13 mouse cellular contexts compared by ENCODE assay signal in the genomic region with DNA sequence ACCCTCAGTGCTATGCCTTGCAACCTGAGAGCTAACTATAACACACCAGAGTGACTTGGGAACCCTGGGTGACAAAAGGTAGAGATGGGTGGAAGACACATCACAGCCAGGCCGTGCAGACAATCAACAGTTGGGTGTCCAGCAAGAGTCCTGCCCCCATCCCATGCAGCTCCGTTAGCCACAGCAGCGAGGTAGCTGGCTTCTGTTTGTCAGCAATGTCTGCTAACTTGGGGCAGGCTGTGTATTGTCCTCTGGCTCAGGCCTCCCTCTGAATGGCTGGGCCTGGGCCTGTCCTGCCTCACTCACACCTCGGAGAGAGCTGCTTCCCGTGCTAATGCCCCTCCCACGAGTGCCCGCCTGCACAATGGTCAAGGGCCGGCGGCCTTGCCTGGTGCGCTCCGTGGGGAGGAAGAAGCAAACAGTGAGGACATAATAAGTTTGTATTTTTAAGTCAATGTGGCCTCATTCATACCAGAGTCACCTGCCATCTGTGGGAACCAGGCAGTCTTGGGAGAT. TPM values are rescaled to one million over a fixed set of nuclear protein-coding genes. Genes with fewer than 3 reads are reported as not detected.
A peak's percentile ranks its signal among the peaks of the same experiment; 100 is the strongest.
DNase-seq lines count a peak whose midpoint lies in the region; ATAC-seq lines count a peak whose summit lies in the region.
"Had no signal": no experiment of that assay in that cellular context is flagged by ENCODE, and none has a peak within 500 bp of the region (broad histone marks: within the 10 kb centered on the region; RNA-seq: fewer than 3 reads in every experiment).

No protein-coding gene starts in this region.

- peak overlapping the region; percentile 22; the same call in 1 of the 2 replicates for H3K4me3 ChIP-seq in heart, embryonic 10.5 days
- no peak overlapping the region for H3K4me3 ChIP-seq in liver, embryonic 11.5 days (ENCODE audit: low read depth, low read length)
- H3K4me3 ChIP-seq in embryonic facial prominence, embryonic 10.5 days = no peak overlapping the region
- H3K4me3 ChIP-seq in liver, embryonic 16.5 days (ENCODE audit: low read depth, low read length) = no peak overlapping the region
- H3K4me3 ChIP-seq in midbrain, embryonic 15.5 days = no peak overlapping the region
- H3K4me3 ChIP-seq: left cerebral cortex, adult 2 months had no signal

- WGBS in heart, embryonic 10.5 days = 34% methylated on average over 11 of the region's 11 CpGs
- WGBS in liver, embryonic 11.5 days = 63% methylated on average over 11 of the region's 11 CpGs
- 59% methylated on average over 11 of the region's 11 CpGs for WGBS in embryonic facial prominence, embryonic 10.5 days
- 72% methylated on average over 11 of the region's 11 CpGs for WGBS in liver, embryonic 16.5 days (ENCODE audit: insufficient replicate concordance)
- 46% methylated on average over 11 of the region's 11 CpGs for WGBS in midbrain, embryonic 15.5 days

- peak overlapping the region; percentile 83 for H3K27ac ChIP-seq in heart, embryonic 10.5 days
- 0 out of 2 replicates have a peak overlapping the region, but pooled peaks have one; percentile 89 for H3K27ac ChIP-seq in liver, embryonic 11.5 days (ENCODE audit: low read depth, low read length)
- H3K27ac ChIP-seq in embryonic facial prominence, embryonic 10.5 days (replicated peaks) = peak overlapping the region; percentile 1
- H3K27ac ChIP-seq in liver, embryonic 16.5 days (ENCODE audit: low read length) = peak overlapping the region; percentile 91
- no peak overlapping the region for H3K27ac ChIP-seq in midbrain, embryonic 15.5 days
- H3K27ac ChIP-seq: hindbrain, postnatal 0 days; left cerebral cortex, adult 2 months had no signal

- intact Hi-C loops in heart, postnatal 36 days (cut with DNase I) = no loop called here

- no peak overlapping the region for H3K9ac ChIP-seq in liver, embryonic 11.5 days (ENCODE audit: low read depth, low read length)
- H3K9ac ChIP-seq in liver, embryonic 16.5 days (ENCODE audit: low read depth, low read length) = no peak overlapping the region
- H3K9ac ChIP-seq in midbrain, embryonic 15.5 days = no peak overlapping the region

- peaks cover 79% of the 10 kb centered on the region for H3K4me1 ChIP-seq in heart, embryonic 10.5 days
- peaks cover 77% of the 10 kb centered on the region for H3K4me1 ChIP-seq in liver, embryonic 11.5 days (replicated peaks; ENCODE audit: control insufficient read depth, insufficient read depth, low read length)
- H3K4me1 ChIP-seq in embryonic facial prominence, embryonic 10.5 days = peaks cover 89% of the 10 kb centered on the region
- H3K4me1 ChIP-seq in liver, embryonic 16.5 days (ENCODE audit: control insufficient read depth, low read depth, low read length) = peaks cover 89% of the 10 kb centered on the region
- H3K4me1 ChIP-seq in midbrain, embryonic 15.5 days = peaks cover 10% of the 10 kb centered on the region

- H3K9me3 ChIP-seq in heart, embryonic 10.5 days = no peaks in the 10 kb centered on the region
- H3K9me3 ChIP-seq in liver, embryonic 11.5 days (ENCODE audit: control insufficient read depth, low read length) = no peaks in the 10 kb centered on the region
- H3K9me3 ChIP-seq in embryonic facial prominence, embryonic 10.5 days = no peaks in the 10 kb centered on the region
- no peaks in the 10 kb centered on the region for H3K9me3 ChIP-seq in liver, embryonic 16.5 days (replicated peaks; ENCODE audit: control insufficient read depth, low read length)
- H3K9me3 ChIP-seq in midbrain, embryonic 15.5 days = no peaks in the 10 kb centered on the region

- no peak overlapping the region for H3K4me2 ChIP-seq in liver, embryonic 11.5 days
- no peak overlapping the region for H3K4me2 ChIP-seq in liver, embryonic 16.5 days (ENCODE audit: low read depth, low read length)
- H3K4me2 ChIP-seq in midbrain, embryonic 15.5 days = no peak overlapping the region

- peak; percentile 89 for DNase-seq in heart, embryonic 10.5 days (ENCODE audit: low spot score)
- DNase-seq in heart, postnatal 36 days = no peak
- DNase-seq in liver, embryonic 11.5 days (ENCODE audit: low spot score) = no peak
- DNase-seq in liver = no peak
- no peak for DNase-seq in embryonic facial prominence, embryonic 10.5 days (ENCODE audit: low spot score)
- DNase-seq: cerebellum, postnatal 10 days; gastrocnemius, postnatal 25 days had no signal

- H3K36me3 ChIP-seq in heart, embryonic 10.5 days = peaks cover 33% of the 10 kb centered on the region
- H3K36me3 ChIP-seq in liver, embryonic 11.5 days (ENCODE audit: control insufficient read depth, insufficient read depth, low read length) = peaks cover 21% of the 10 kb centered on the region
- peaks cover 26% of the 10 kb centered on the region for H3K36me3 ChIP-seq in embryonic facial prominence, embryonic 10.5 days (replicated peaks)
- peaks cover 12% of the 10 kb centered on the region for H3K36me3 ChIP-seq in liver, embryonic 16.5 days (ENCODE audit: control insufficient read depth, insufficient read depth)
- H3K36me3 ChIP-seq in midbrain, embryonic 15.5 days (replicated peaks) = no peaks in the 10 kb centered on the region

- no peaks in the 10 kb centered on the region for H3K27me3 ChIP-seq in heart, embryonic 10.5 days (ENCODE audit: insufficient read depth, poor library complexity, severe bottlenecking)
- H3K27me3 ChIP-seq in liver, embryonic 11.5 days (replicated peaks; ENCODE audit: control insufficient read depth, insufficient read depth, low read length) = no peaks in the 10 kb centered on the region
- no peaks in the 10 kb centered on the region for H3K27me3 ChIP-seq in embryonic facial prominence, embryonic 10.5 days (replicated peaks; ENCODE audit: low read depth, poor library complexity, severe bottlenecking)
- H3K27me3 ChIP-seq in liver, embryonic 16.5 days (ENCODE audit: control insufficient read depth, insufficient read depth, low read depth, low read length) = no peaks in the 10 kb centered on the region
- no peaks in the 10 kb centered on the region for H3K27me3 ChIP-seq in midbrain, embryonic 15.5 days (replicated peaks)

- no peak for ATAC-seq in liver, embryonic 11.5 days (replicated peaks; ENCODE audit: low FRiP score)
- no peak for ATAC-seq in liver, embryonic 16.5 days (ENCODE audit: low read depth)
- ATAC-seq in inflammation-experienced regulatory T-cells, adult 6 months = no peak
- ATAC-seq in midbrain, embryonic 15.5 days (replicated peaks) = no peak
- ATAC-seq: forebrain, embryonic 16.5 days; hindbrain, postnatal 0 days had no signal

RNA-seq across cellular contexts. Expression of a gene that starts 14.9 kb away (rescaled TPM):
- 17.6 and 17.8 TPM in 2 replicates for polyA plus RNA-seq in heart, embryonic 10.5 days (2016; fragmentation: Nextera tagmentation; extraction: Ambion mirVana)
- total RNA-seq in heart, postnatal 36 days (2021) = 10 to 100 TPM; 14.3 to 16.2 TPM
- polyA plus RNA-seq in liver, embryonic 11.5 days (2014; fragmentation: Nextera tagmentation; extraction: Ambion mirVana) = 32.2 and 33.3 TPM in 2 replicates
- 15.8 and 17.4 TPM in 2 replicates for polyA plus RNA-seq in embryonic facial prominence, embryonic 10.5 days (2016; fragmentation: Nextera tagmentation; extraction: Ambion mirVana)
- 20.1 and 20.7 TPM in 2 replicates for polyA plus RNA-seq in liver, embryonic 16.5 days (2015; fragmentation: Nextera tagmentation; extraction: Ambion mirVana)
- polyA plus RNA-seq in inflammation-experienced regulatory T-cells, adult 6 months (2017; shearing (Covaris generic)) = 10 to 100 TPM; 14.2 to 31.3 (median 24.4) TPM
- polyA plus RNA-seq in midbrain, embryonic 15.5 days (2015; fragmentation: Nextera tagmentation; extraction: Ambion mirVana) = 2.7 and 3.0 TPM in 2 replicates

RNA-seq across cellular contexts. Expression of a gene that starts 48.9 kb away (rescaled TPM):
- 8.3 and 8.6 TPM in 2 replicates for polyA plus RNA-seq in heart, embryonic 10.5 days (2016; fragmentation: Nextera tagmentation; extraction: Ambion mirVana)
- 10 to 100 TPM; 22.0 to 23.2 TPM for total RNA-seq in heart, postnatal 36 days (2021)
- 3.9 and 4.1 TPM in 2 replicates for polyA plus RNA-seq in liver, embryonic 11.5 days (2014; fragmentation: Nextera tagmentation; extraction: Ambion mirVana)
- 2.6 and 2.8 TPM in 2 replicates for polyA plus RNA-seq in embryonic facial prominence, embryonic 10.5 days (2016; fragmentation: Nextera tagmentation; extraction: Ambion mirVana)
- polyA plus RNA-seq in liver, embryonic 16.5 days (2015; fragmentation: Nextera tagmentation; extraction: Ambion mirVana) = 0.97 and 1.2 TPM in 2 replicates
- 1 to 10 TPM in 2 of 3 experiments, under 1 TPM in 1; 0.90 to 1.9 (median 1.1) TPM for polyA plus RNA-seq in inflammation-experienced regulatory T-cells, adult 6 months (2017; shearing (Covaris generic))
- 3.8 and 4.3 TPM in 2 replicates for polyA plus RNA-seq in midbrain, embryonic 15.5 days (2015; fragmentation: Nextera tagmentation; extraction: Ambion mirVana)
